Mouse (Mus musculus) limb, embryonic 10.5 days (tissue): ENCODE data around the gene Cldn14. TPM values are rescaled to one million over a fixed set of nuclear protein-coding genes. Genes with fewer than 3 reads are reported as not detected.

Experiments
- DNase-seq: peaks from one replicate; pipeline ENCODE4 v3.0.0-alpha.2; 2017; ENCODE audit warnings: low spot score
- H3K27ac ChIP-seq: fragments of 300-500 bp; sonication (generic); 2 replicates; pipeline ENCODE4 v1.5.1; 2016; ENCODE audit warnings: mild to moderate bottlenecking
- H3K27me3 ChIP-seq: fragments of 300-500 bp; sonication (generic); 2 replicates; pipeline ENCODE4 v1.6.1; 2016; ENCODE audit warnings: low read depth, mild to moderate bottlenecking; ENCODE audit not compliant: poor library complexity, severe bottlenecking
- H3K36me3 ChIP-seq: fragments of 300-500 bp; sonication (generic); 2 replicates; pipeline ENCODE4 v1.6.1; 2016; ENCODE audit warnings: mild to moderate bottlenecking, moderate library complexity
- H3K4me1 ChIP-seq: fragments of 300-500 bp; sonication (generic); 2 replicates; pipeline ENCODE4 v1.6.1; 2016
- H3K4me3 ChIP-seq: fragments of 300-500 bp; sonication (generic); 2 replicates; pipeline ENCODE4 v1.5.1; 2016; ENCODE audit warnings: mild to moderate bottlenecking, moderate library complexity
- H3K9me3 ChIP-seq: fragments of 300-500 bp; sonication (generic); replicated peaks from 2 replicates; pipeline ENCODE4 v1.6.1; 2016; ENCODE audit warnings: mild to moderate bottlenecking
- WGBS: fragments of 180-500 bp; shearing (Covaris S2); methylation state at CpG from one replicate; pipeline ENCODE4 v1.1.7; 2016; 5-methylcytosine and 5-hydroxymethylcytosine counted together
- polyA plus RNA-seq: library from polyadenylated mRNA; unstranded; fragments of >200 nt; fragmentation: Nextera tagmentation; extraction: Ambion mirVana; gene quantifications from 2 replicates; pipeline ENCODE4 v1.2.1, GENCODE M21; 2016

Gene Cldn14
- polyA plus RNA-seq, 1 experiment from 2014 or later = not detected

GRCm38 (mm10) chr16:93935009-93935408 is 73.6 kb downstream of the Cldn14 start:
- Histone ChIP-seq H3K4me1 (peaks cover 59% of the 10 kb centered on the region), H3K4me3 (peak overlapping the region; percentile 4; the same call in 1 of the 2 replicates), H3K27me3 (peaks cover 48% of the 10 kb centered on the region), H3K27ac (no peak overlapping the region), H3K9me3 (no peaks in the 10 kb centered on the region), H3K36me3 (no peaks in the 10 kb centered on the region)
- WGBS = 18% methylated on average over 7 of the region's 7 CpGs
- DNase-seq = no peak

GRCm38 (mm10) chr16:93934588-93934987 is 74.0 kb downstream of the Cldn14 start:
- no peak overlapping the region for H3K27ac ChIP-seq
- peak overlapping the region; percentile 4; the same call in 1 of the 2 replicates for H3K4me3 ChIP-seq
- no peaks in the 10 kb centered on the region for H3K36me3 ChIP-seq
- DNase-seq = no peak
- WGBS = 15% methylated on average over 13 of the region's 13 CpGs
- peaks cover 55% of the 10 kb centered on the region for H3K4me1 ChIP-seq
- H3K27me3 ChIP-seq = peaks cover 48% of the 10 kb centered on the region
- H3K9me3 ChIP-seq = no peaks in the 10 kb centered on the region

- H3K36me3 ChIP-seq = no peaks in the 10 kb centered on the region
- peak overlapping the region; percentile 59 for H3K27ac ChIP-seq
- no peak overlapping the region for H3K4me3 ChIP-seq
- peaks cover 42% of the 10 kb centered on the region for H3K4me1 ChIP-seq
- peaks cover 42% of the 10 kb centered on the region for H3K27me3 ChIP-seq
- peak; percentile 55 for DNase-seq
- 32% methylated on average over 17 of the region's 17 CpGs for WGBS
- H3K9me3 ChIP-seq = no peaks in the 10 kb centered on the region
Observed at GRCm38 (mm10) chr16:93932185-93933168, 76.2 kb downstream of the Cldn14 start.

- H3K4me3 ChIP-seq = no peak overlapping the region
- 93% methylated on average over 17 of the region's 17 CpGs for WGBS
- no peak overlapping the region for H3K27ac ChIP-seq
- no peak for DNase-seq
- H3K36me3 ChIP-seq = no peaks in the 10 kb centered on the region
- H3K27me3 ChIP-seq = peaks cover 12% of the 10 kb centered on the region
- no peaks in the 10 kb centered on the region for H3K9me3 ChIP-seq
- H3K4me1 ChIP-seq = peaks cover 26% of the 10 kb centered on the region
Observed at GRCm38 (mm10) chr16:93929370-93930032, 79.1 kb downstream of the Cldn14 start.

GRCm38 (mm10) chr16:93925684-93926247 is 82.9 kb downstream of the Cldn14 start:
- Histone ChIP-seq H3K4me1 (peaks cover 10% of the 10 kb centered on the region), H3K9me3 (no peaks in the 10 kb centered on the region), H3K36me3 (no peaks in the 10 kb centered on the region), H3K27ac (no peak overlapping the region), H3K27me3 (no peaks in the 10 kb centered on the region), H3K4me3 (no peak overlapping the region)
- DNase-seq = no peak
- WGBS = 81% methylated on average over 8 of the region's 8 CpGs

GRCm38 (mm10) chr16:93923788-93924187 is 84.8 kb downstream of the Cldn14 start:
- H3K9me3 ChIP-seq = no peaks in the 10 kb centered on the region
- no peak for DNase-seq
- H3K4me3 ChIP-seq = no peak overlapping the region
- no peak overlapping the region for H3K27ac ChIP-seq
- peaks cover 24% of the 10 kb centered on the region for H3K4me1 ChIP-seq
- 81% methylated on average over 7 of the region's 7 CpGs for WGBS
- H3K36me3 ChIP-seq = no peaks in the 10 kb centered on the region
- H3K27me3 ChIP-seq = peaks cover 5% of the 10 kb centered on the region; the same call in 1 of the 2 replicates

GRCm38 (mm10) chr16:93922835-93923389 is 85.7 kb downstream of the Cldn14 start:
- Histone ChIP-seq H3K9me3 (no peaks in the 10 kb centered on the region), H3K36me3 (no peaks in the 10 kb centered on the region), H3K27ac (no peak overlapping the region), H3K4me3 (no peak overlapping the region), H3K27me3 (peaks cover 5% of the 10 kb centered on the region; the same call in 1 of the 2 replicates), H3K4me1 (peaks cover 31% of the 10 kb centered on the region)
- no peak for DNase-seq
- WGBS = 83% methylated on average over 5 of the region's 5 CpGs

GRCm38 (mm10) chr16:93920673-93921072 is 88.0 kb downstream of the Cldn14 start:
- peaks cover 37% of the 10 kb centered on the region for H3K4me1 ChIP-seq
- peaks cover 5% of the 10 kb centered on the region; the same call in 1 of the 2 replicates for H3K27me3 ChIP-seq
- no peak overlapping the region for H3K4me3 ChIP-seq
- no peak for DNase-seq
- WGBS = 75% methylated on average over 4 of the region's 4 CpGs
- no peak overlapping the region for H3K27ac ChIP-seq
- no peaks in the 10 kb centered on the region for H3K36me3 ChIP-seq
- no peaks in the 10 kb centered on the region for H3K9me3 ChIP-seq

- H3K27ac ChIP-seq = 0 out of 2 replicates have a peak overlapping the region, but pooled peaks have one; percentile 0
- peaks cover 34% of the 10 kb centered on the region for H3K4me1 ChIP-seq
- H3K27me3 ChIP-seq = peaks cover 5% of the 10 kb centered on the region; the same call in 1 of the 2 replicates
- H3K9me3 ChIP-seq = no peaks in the 10 kb centered on the region
- no peak overlapping the region for H3K4me3 ChIP-seq
- WGBS = 80% methylated on average over 20 of the region's 20 CpGs
- no peaks in the 10 kb centered on the region for H3K36me3 ChIP-seq
- DNase-seq = no peak
Observed at GRCm38 (mm10) chr16:93919189-93919588, 89.4 kb downstream of the Cldn14 start.

GRCm38 (mm10) chr16:93918679-93919060 is 90.0 kb downstream of the Cldn14 start:
- Histone ChIP-seq H3K27ac (0 out of 2 replicates have a peak overlapping the region, but pooled peaks have one; percentile 0), H3K36me3 (no peaks in the 10 kb centered on the region), H3K4me1 (peaks cover 34% of the 10 kb centered on the region), H3K27me3 (peaks cover 5% of the 10 kb centered on the region; the same call in 1 of the 2 replicates), H3K9me3 (no peaks in the 10 kb centered on the region), H3K4me3 (no peak overlapping the region)
- DNase-seq = no peak
- 65% methylated on average over 8 of the region's 8 CpGs for WGBS

- WGBS = 38% methylated on average over 21 of the region's 22 CpGs
- no peaks in the 10 kb centered on the region for H3K9me3 ChIP-seq
Observed at GRCm38 (mm10) chr16:93917712-93918678, 90.6 kb downstream of the Cldn14 start.

More at GRCm38 (mm10) chr16:93917712-93918678, 90.6 kb downstream of the Cldn14 start:
- Histone ChIP-seq H3K4me3 (no peak overlapping the region), H3K36me3 (no peaks in the 10 kb centered on the region), H3K27me3 (peaks cover 5% of the 10 kb centered on the region; the same call in 1 of the 2 replicates), H3K27ac (0 out of 2 replicates have a peak overlapping the region, but pooled peaks have one; percentile 0), H3K4me1 (peaks cover 34% of the 10 kb centered on the region)
- peak; percentile 92 for DNase-seq
